Mouse (Mus musculus): ENCODE results near the gene Ecel1. TPM values are rescaled to one million over a fixed set of nuclear protein-coding genes. Genes with fewer than 3 reads are reported as not detected.

The Ecel1 gene
- polyA plus RNA-seq, 1 experiment, result 0.39 TPM

DNA sequence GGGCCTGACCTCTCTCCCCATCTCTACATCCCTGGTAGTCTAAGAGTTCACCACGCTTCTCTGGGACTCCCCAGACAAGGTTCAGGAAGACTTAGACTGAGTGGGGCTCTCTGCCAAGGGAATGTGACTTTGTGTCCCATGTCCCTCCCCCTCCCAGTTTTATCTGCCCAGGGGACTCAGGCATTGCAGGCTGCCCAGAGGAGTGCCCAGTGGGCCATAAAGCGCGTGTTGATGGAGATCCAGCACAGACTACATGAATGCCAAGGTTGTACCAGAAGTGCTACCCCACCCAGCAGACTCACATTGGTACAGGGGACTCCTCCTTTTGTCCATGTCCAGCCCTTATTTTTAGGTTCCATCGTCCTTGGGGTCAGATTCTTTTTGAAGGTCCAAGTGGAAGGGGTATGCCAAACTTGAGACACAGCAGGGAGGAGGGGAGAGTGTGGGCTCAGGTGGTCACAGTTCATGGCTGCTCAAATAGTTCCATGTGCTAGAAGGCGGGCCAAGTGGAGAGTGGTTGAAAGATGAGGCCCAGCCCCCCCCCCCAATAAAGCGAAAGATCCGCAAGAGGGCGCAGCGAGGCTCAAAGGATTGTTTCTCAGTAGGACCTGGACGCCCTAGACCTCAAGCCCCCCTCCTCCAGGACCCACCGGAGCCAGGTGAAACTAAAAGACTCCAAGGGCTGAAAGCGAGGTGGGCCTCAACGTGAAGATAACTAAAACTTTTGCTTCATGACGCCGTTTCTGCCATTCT, 27.9 kb upstream of the Ecel1 start:
- WGBS, result 30% methylated on average over 15 of the region's 15 CpGs
- DNase-seq, result no peak
- H3K4me1 ChIP-seq (ENCODE audit: control insufficient read depth, insufficient read depth, low read length), result no peaks in the 10 kb centered on the region
- no peak overlapping the region for H3K27ac ChIP-seq (ENCODE audit: insufficient read depth, low read depth, low read length)
- no peak for TF ChIP-seq POLR2A (IDR thresholded peaks at IDR 0.05; ENCODE audit: low read depth, low read length)
- no peak for TF ChIP-seq CTCF (conservative IDR thresholded peaks at IDR 0.05; ENCODE audit: insufficient read depth, insufficient read length, low read depth, low read length)
- no peaks in the 10 kb centered on the region for H3K36me3 ChIP-seq (ENCODE audit: control insufficient read depth, insufficient read depth, low read length)
- 0 out of 2 replicates have a peak, but pooled peaks cover 1% of the 10 kb centered on the region for H3K27me3 ChIP-seq (replicated peaks; ENCODE audit: control insufficient read depth, insufficient read depth, low read length)
- H3K4me3 ChIP-seq (ENCODE audit: insufficient read depth, low read depth, low read length), result no peak overlapping the region

DNA sequence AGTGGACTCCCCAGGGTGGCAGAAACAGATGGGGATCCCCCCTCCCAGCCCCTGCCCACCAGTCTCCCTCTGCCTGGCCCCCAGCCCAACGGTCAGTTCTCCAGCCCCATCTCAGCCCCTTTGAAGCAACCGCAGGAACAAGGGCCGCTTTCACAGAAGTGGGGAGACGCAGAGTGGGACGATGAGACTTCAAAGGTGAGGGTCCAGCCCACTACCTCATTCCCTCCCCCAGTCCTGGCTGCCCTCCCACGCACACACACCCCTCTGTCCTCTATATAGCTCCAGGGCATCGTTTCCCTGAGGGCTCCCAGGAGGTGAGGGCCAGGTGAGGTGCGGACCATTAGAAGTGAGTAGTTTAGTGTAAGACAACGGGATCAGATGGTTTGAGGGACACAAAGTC, 26.7 kb upstream of the Ecel1 start, which contains the start of gene Prss56:
Prss56 (plus strand) TSS at position 301 of the 400 bp plus-strand sequence.
- no peaks in the 10 kb centered on the region for H3K36me3 ChIP-seq (ENCODE audit: control insufficient read depth, insufficient read depth, low read length)
- no peak within 1 kb of the TSS for H3K4me3 ChIP-seq (ENCODE audit: insufficient read depth, low read depth, low read length)
- no peak for DNase-seq
- 39% methylated on average over 9 of the region's 9 CpGs for WGBS
- 0 out of 2 replicates have a peak, but pooled peaks cover 1% of the 10 kb centered on the region for H3K27me3 ChIP-seq (replicated peaks; ENCODE audit: control insufficient read depth, insufficient read depth, low read length)
- no peaks in the 10 kb centered on the region for H3K4me1 ChIP-seq (ENCODE audit: control insufficient read depth, insufficient read depth, low read length)
- no peak within 1 kb of the TSS for H3K27ac ChIP-seq (ENCODE audit: insufficient read depth, low read depth, low read length)
- no peak for TF ChIP-seq POLR2A (IDR thresholded peaks at IDR 0.05; ENCODE audit: low read depth, low read length)
- no peak for TF ChIP-seq CTCF (conservative IDR thresholded peaks at IDR 0.05; ENCODE audit: insufficient read depth, insufficient read length, low read depth, low read length)

DNA sequence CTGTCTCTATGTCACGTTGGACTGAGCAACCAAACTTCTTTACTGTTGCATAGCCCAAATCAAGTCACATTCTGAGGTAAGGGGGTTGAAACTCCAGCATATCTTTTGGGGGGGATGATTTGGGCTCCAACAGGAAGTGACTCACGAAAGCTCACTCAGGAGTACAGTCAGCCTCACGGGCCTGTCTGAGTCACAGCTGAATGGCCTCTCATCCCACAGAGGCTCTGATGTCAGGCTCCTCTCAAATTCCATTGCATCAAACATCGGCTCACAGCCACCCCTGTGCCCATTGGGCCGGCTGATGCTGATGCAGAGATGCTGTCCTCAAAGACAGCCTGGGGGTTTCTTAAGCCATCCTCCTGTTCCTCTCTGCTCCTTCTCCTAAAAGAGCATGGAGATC, 24.6 kb upstream of the Ecel1 start:
- H3K36me3 ChIP-seq (ENCODE audit: control insufficient read depth, insufficient read depth, low read length), result no peaks in the 10 kb centered on the region
- H3K4me1 ChIP-seq (ENCODE audit: control insufficient read depth, insufficient read depth, low read length), result no peaks in the 10 kb centered on the region
- no peak overlapping the region for H3K4me3 ChIP-seq (ENCODE audit: insufficient read depth, low read depth, low read length)
- WGBS, result 22% methylated on average over 5 of the region's 5 CpGs
- TF ChIP-seq POLR2A (IDR thresholded peaks at IDR 0.05; ENCODE audit: low read depth, low read length), result no peak
- TF ChIP-seq CTCF (conservative IDR thresholded peaks at IDR 0.05; ENCODE audit: insufficient read depth, insufficient read length, low read depth, low read length), result no peak
- H3K27ac ChIP-seq (ENCODE audit: insufficient read depth, low read depth, low read length), result no peak overlapping the region
- no peaks in the 10 kb centered on the region for H3K27me3 ChIP-seq (replicated peaks; ENCODE audit: control insufficient read depth, insufficient read depth, low read length)
- DNase-seq, result no peak

DNA sequence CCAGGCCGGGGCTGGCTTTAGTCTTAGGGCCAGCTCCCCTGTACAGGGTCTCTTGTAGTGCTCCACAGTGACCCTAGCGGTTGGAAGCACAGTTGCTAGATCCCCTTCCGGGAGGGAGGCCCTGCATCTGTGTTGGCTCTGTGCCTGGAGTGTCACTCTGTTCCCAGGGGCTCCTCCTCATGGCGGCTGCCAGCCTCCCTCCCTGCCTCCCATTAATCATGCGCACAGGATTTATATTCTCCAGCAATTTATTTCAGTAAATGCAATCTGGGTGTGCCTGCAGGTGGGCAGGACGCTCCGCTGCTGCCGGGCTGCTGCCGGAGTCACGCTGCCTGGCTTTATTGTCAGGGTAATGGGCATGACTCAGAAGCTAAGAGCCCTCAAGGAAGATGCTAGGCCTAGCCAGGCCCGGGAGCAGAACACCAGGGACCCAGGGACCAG, 19.6 kb upstream of the Ecel1 start:
- no peaks in the 10 kb centered on the region for H3K4me1 ChIP-seq (ENCODE audit: control insufficient read depth, insufficient read depth, low read length)
- TF ChIP-seq CTCF (conservative IDR thresholded peaks at IDR 0.05; ENCODE audit: insufficient read depth, insufficient read length, low read depth, low read length), result no peak; the same call in 1 of the 2 replicates
- no peak for TF ChIP-seq POLR2A (IDR thresholded peaks at IDR 0.05; ENCODE audit: low read depth, low read length)
- no peak overlapping the region for H3K4me3 ChIP-seq (ENCODE audit: insufficient read depth, low read depth, low read length)
- H3K27me3 ChIP-seq (replicated peaks; ENCODE audit: control insufficient read depth, insufficient read depth, low read length), result no peaks in the 10 kb centered on the region
- WGBS, result 15% methylated on average over 11 of the region's 11 CpGs
- no peaks in the 10 kb centered on the region for H3K36me3 ChIP-seq (ENCODE audit: control insufficient read depth, insufficient read depth, low read length)
- no peak overlapping the region for H3K27ac ChIP-seq (ENCODE audit: insufficient read depth, low read depth, low read length)
- peak; percentile 30 for DNase-seq

DNA sequence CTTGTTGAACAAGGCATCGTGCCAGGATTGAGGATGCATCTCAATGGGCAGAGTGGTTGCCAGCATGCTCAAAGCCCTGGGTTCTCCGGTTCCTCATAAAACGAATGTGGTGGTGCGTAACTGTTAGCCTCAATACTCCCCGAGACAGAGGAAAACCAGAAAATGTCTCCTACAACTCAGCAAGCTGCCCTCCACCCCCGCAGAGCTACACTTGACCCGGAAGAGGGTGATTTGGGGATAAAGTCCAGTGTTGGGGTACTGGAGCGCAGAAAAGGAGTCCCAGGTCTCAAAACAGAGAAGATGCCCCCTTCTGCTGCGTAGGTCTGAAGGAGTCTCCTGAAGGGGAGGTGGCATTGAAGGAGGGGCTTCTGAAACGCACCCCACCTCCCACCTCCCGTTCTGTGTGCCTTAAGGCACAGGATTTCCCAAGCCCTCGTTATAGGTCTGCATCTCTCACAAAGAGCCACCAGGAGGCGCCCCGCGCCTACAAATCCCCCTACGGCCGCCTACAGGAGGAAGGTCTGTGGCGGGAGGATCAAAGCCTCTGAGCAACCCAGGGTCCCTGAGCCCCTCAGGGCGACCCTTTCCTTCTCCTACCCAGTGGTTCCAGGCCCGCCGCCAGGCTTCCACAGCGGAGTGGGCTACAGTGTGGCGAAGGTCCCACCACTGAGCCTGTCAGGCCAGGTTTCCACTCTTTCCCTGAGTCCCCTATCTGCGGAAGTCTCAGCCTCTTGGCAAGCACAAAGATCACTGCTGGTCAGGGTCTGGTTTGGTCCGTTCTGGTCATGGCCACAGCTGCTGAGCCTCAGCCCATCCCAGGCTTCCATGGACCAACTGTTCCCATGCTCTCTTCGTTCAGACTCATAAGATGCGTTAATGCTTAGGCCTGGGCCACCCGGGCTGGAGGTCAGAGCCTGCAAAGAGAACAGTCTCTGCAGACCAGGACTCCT, 18.0 kb upstream of the Ecel1 start:
- no peaks in the 10 kb centered on the region for H3K36me3 ChIP-seq (ENCODE audit: control insufficient read depth, insufficient read depth, low read length)
- H3K4me3 ChIP-seq (ENCODE audit: insufficient read depth, low read depth, low read length), result 0 out of 2 replicates have a peak overlapping the region, but pooled peaks have one; percentile 4
- no peaks in the 10 kb centered on the region for H3K27me3 ChIP-seq (replicated peaks; ENCODE audit: control insufficient read depth, insufficient read depth, low read length)
- 21% methylated on average over 28 of the region's 28 CpGs for WGBS
- peak; percentile 71 for DNase-seq
- H3K27ac ChIP-seq (ENCODE audit: insufficient read depth, low read depth, low read length), result no peak overlapping the region
- TF ChIP-seq CTCF (conservative IDR thresholded peaks at IDR 0.05; ENCODE audit: insufficient read depth, insufficient read length, low read depth, low read length), result peak; percentile 64
- TF ChIP-seq POLR2A (IDR thresholded peaks at IDR 0.05; ENCODE audit: low read depth, low read length), result no peak
- H3K4me1 ChIP-seq (ENCODE audit: control insufficient read depth, insufficient read depth, low read length), result no peaks in the 10 kb centered on the region

DNA sequence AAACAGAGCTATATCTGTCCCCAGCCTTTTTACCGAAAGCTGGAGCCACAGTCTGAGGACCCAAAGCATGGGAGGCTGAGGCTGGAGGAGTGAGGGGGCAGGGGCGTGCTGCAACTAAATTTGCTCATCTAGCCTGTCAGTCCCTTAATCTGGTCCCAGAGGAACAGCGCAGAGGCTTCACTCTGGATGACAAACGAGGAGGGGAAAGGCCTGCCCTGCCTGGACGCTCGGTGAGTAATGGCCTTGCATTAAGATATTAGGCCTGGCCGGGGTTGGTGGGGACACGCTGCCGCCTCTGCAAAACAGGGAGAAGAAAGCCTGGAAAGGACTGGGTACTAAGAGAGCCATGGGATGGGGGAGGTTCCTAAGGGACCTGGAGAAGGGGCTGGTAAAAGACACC, 16.0 kb upstream of the Ecel1 start:
- TF ChIP-seq CTCF (conservative IDR thresholded peaks at IDR 0.05; ENCODE audit: insufficient read depth, insufficient read length, low read depth, low read length), result no peak
- TF ChIP-seq POLR2A (IDR thresholded peaks at IDR 0.05; ENCODE audit: low read depth, low read length), result no peak
- no peak for DNase-seq
- Histone ChIP-seq H3K4me1 (ENCODE audit: control insufficient read depth, insufficient read depth, low read length) (no peaks in the 10 kb centered on the region), H3K27me3 (replicated peaks; ENCODE audit: control insufficient read depth, insufficient read depth, low read length) (no peaks in the 10 kb centered on the region), H3K36me3 (ENCODE audit: control insufficient read depth, insufficient read depth, low read length) (no peaks in the 10 kb centered on the region), H3K4me3 (ENCODE audit: insufficient read depth, low read depth, low read length) (no peak overlapping the region), H3K27ac (ENCODE audit: insufficient read depth, low read depth, low read length) (no peak overlapping the region)
- WGBS, result 71% methylated on average over 9 of the region's 9 CpGs

Measured in kidney, adult 2 months (tissue).